ENCODE assay signal across 15 mouse cellular contexts in the genomic region with DNA sequence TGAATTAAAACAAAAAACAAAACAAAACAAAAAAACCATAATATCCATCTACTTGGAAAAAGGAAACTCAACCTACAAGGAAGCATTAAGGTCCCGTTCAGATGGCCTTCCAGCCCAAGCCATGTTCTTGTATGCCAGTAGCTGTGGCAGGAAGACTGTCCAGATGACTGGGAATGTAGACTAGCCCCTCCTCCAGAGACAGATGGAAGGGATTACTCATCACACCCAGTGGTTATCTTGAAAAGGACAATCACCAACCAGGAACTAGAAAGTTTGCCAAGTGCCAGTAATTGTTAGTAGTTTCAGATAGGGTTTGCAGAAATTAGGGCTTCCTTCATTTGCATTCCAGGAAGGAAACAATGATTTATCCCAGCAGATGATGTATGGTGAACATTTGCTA. TPM values are rescaled to one million over a fixed set of nuclear protein-coding genes. Genes with fewer than 3 reads are reported as not detected.
DNase-seq lines count a peak whose midpoint lies in the region; ATAC-seq and TF ChIP-seq lines count a peak whose summit lies in the region.
"Had no signal": no experiment of that assay in that cellular context is flagged by ENCODE, and none has a peak within 500 bp of the region (broad histone marks: within the 10 kb centered on the region; RNA-seq: fewer than 3 reads in every experiment).

No protein-coding gene starts in this region.

- no peak for TF ChIP-seq CTCF in kidney, postnatal 0 days (IDR thresholded peaks at IDR 0.05; ENCODE audit: low read depth)

- no peak for ATAC-seq in kidney, postnatal 0 days (replicated peaks; ENCODE audit: low FRiP score, low read depth)
- no peak for ATAC-seq in hindbrain, embryonic 14.5 days (ENCODE audit: low FRiP score)

- no peaks in the 10 kb centered on the region for H3K27me3 ChIP-seq in kidney, postnatal 0 days (ENCODE audit: insufficient read depth, low read length)
- H3K27me3 ChIP-seq in hindbrain, embryonic 14.5 days (ENCODE audit: control insufficient read depth, insufficient read depth, low read length) = no peaks in the 10 kb centered on the region
- H3K27me3 ChIP-seq: forebrain, embryonic 12.5 days; liver, embryonic 13.5 days; neural tube, embryonic 15.5 days had no signal

- H3K4me3 ChIP-seq in kidney, postnatal 0 days (replicated peaks; ENCODE audit: low read depth, low read length) = no peak overlapping the region
- H3K4me3 ChIP-seq in hindbrain, embryonic 14.5 days (replicated peaks; ENCODE audit: low read length) = no peak overlapping the region
- H3K4me3 ChIP-seq: forebrain, embryonic 12.5 days; heart, adult 2 months; liver, embryonic 13.5 days; neural tube, embryonic 15.5 days had no signal

- H3K4me1 ChIP-seq in kidney, postnatal 0 days (replicated peaks; ENCODE audit: insufficient read depth, low read length) = no peaks in the 10 kb centered on the region
- H3K4me1 ChIP-seq in hindbrain, embryonic 14.5 days (replicated peaks; ENCODE audit: control insufficient read depth, insufficient read depth, low read length) = no peaks in the 10 kb centered on the region
- H3K4me1 ChIP-seq: forebrain, embryonic 12.5 days; liver, embryonic 13.5 days; neural tube, embryonic 15.5 days had no signal

- no peak overlapping the region for H3K27ac ChIP-seq in kidney, postnatal 0 days
- H3K27ac ChIP-seq in hindbrain, embryonic 14.5 days = no peak overlapping the region
- H3K27ac ChIP-seq: forebrain, embryonic 12.5 days; heart, adult 2 months; liver, embryonic 13.5 days; neural tube, embryonic 15.5 days had no signal

- no peaks in the 10 kb centered on the region for H3K9me3 ChIP-seq in kidney, postnatal 0 days (replicated peaks; ENCODE audit: low read length)
- H3K9me3 ChIP-seq in hindbrain, embryonic 14.5 days (ENCODE audit: control insufficient read depth, low read length) = no peaks in the 10 kb centered on the region
- H3K9me3 ChIP-seq: forebrain, embryonic 12.5 days; liver, embryonic 13.5 days; neural tube, embryonic 15.5 days had no signal

- no peak overlapping the region for H3K4me2 ChIP-seq in kidney, postnatal 0 days (ENCODE audit: low read length)
- H3K4me2 ChIP-seq in hindbrain, embryonic 14.5 days (replicated peaks) = no peak overlapping the region
- H3K4me2 ChIP-seq: forebrain, embryonic 12.5 days; liver, embryonic 13.5 days; midbrain, embryonic 11.5 days; neural tube, embryonic 15.5 days had no signal

- peak; percentile 34 for DNase-seq in kidney, postnatal 0 days (ENCODE audit: low spot score)
- DNase-seq in kidney, adult 11 months = no peak
- DNase-seq in NIH3T3 (ENCODE audit: low read depth) = peak; percentile 13
- peak; percentile 74 for DNase-seq in brain, adult 2 months (ENCODE audit: low read depth, low spot score)
- DNase-seq in lung, postnatal 10 days = peak; percentile 46
- no peak for DNase-seq in gastrocnemius, postnatal 25 days
- no peak for DNase-seq in hindbrain, embryonic 14.5 days (ENCODE audit: low spot score)
- DNase-seq: liver, embryonic 13.5 days; thymus, postnatal 14 days had no signal

- H3K9ac ChIP-seq in kidney, postnatal 0 days (ENCODE audit: low read depth, low read length) = no peak overlapping the region
- H3K9ac ChIP-seq in hindbrain, embryonic 14.5 days = no peak overlapping the region
- H3K9ac ChIP-seq: forebrain, embryonic 12.5 days; liver, embryonic 13.5 days; neural tube, embryonic 15.5 days had no signal

- 44% methylated on average over 1 of the region's 1 CpGs for WGBS in kidney, postnatal 0 days
- WGBS in hindbrain, embryonic 14.5 days = 84% methylated on average over 1 of the region's 1 CpGs

- no peaks in the 10 kb centered on the region for H3K36me3 ChIP-seq in kidney, postnatal 0 days (ENCODE audit: insufficient read depth, low read length)
- no peaks in the 10 kb centered on the region for H3K36me3 ChIP-seq in hindbrain, embryonic 14.5 days (replicated peaks; ENCODE audit: control insufficient read depth, insufficient read depth)
- H3K36me3 ChIP-seq: forebrain, embryonic 12.5 days; liver, embryonic 13.5 days; neural tube, embryonic 15.5 days had no signal

RNA-seq across cellular contexts. Expression of gene Atp10b, which starts 33.1 kb away (rescaled TPM):
- 0.87 and 1.0 TPM in 2 replicates for polyA plus RNA-seq in kidney, postnatal 0 days (2015; fragmentation: Nextera tagmentation; extraction: Ambion mirVana)
- not detected for total RNA-seq in gastrocnemius, postnatal 25 days (2021)
- 0.46 and 0.59 TPM in 2 replicates for polyA plus RNA-seq in hindbrain, embryonic 14.5 days (2014; fragmentation: Nextera tagmentation; extraction: Ambion mirVana)
- total RNA-seq: common myeloid progenitor, adult 5-6 weeks; heart, adult 2 months; MEL had no signal
- polyA plus RNA-seq: liver, embryonic 13.5 days had no signal

Comparison
In these comparisons a context has a peak if more than half of its experiments do, and no peak if none do; other contexts are left out.
1. DNase-seq: peak in kidney, postnatal 0 days (single experiment), NIH3T3 (single experiment), brain, adult 2 months (single experiment) and lung, postnatal 10 days (single experiment); none in kidney, adult 11 months (single experiment), gastrocnemius, postnatal 25 days (single experiment) and hindbrain, embryonic 14.5 days (single experiment).